Mouse (Mus musculus): ENCODE measurements at regions not wholly inside any gene's neighbourhood (a gene's known extent, or its start where the extent isn't known, plus 50 kb on each side); places are given as distances from the start of the nearest gene placed in this dataset.

- no peak for TF ChIP-seq ZNF384 (IDR thresholded peaks at IDR 0.05; ENCODE audit: low read depth, low read length)
- TF ChIP-seq CHD2 (IDR thresholded peaks at IDR 0.05; ENCODE audit: low read depth, low read length): no peak
- no peak for TF ChIP-seq HCFC1 (IDR thresholded peaks at IDR 0.05; ENCODE audit: borderline replicate concordance, insufficient read depth, low read length)
- TF ChIP-seq MAFK (IDR thresholded peaks at IDR 0.05; ENCODE audit: insufficient read depth, low read depth, low read length): no peak
- no peak for TF ChIP-seq ZC3H11A (IDR thresholded peaks at IDR 0.05; ENCODE audit: borderline replicate concordance, low read depth, low read length)
These were observed 251.9 kb upstream of the Cpeb2 start for GRCm38 (mm10) chr5:42980946-42981650.

GRCm38 (mm10) chr5:42986203-42986602, 246.8 kb upstream of the Cpeb2 start:
- in situ Hi-C loops (cut with MboI; ENCODE audit: low sequenced_read_pairs in 2 of 2, unreplicated experiment in 2 of 2): no loop called here
- TF ChIP-seq ZC3H11A (IDR thresholded peaks at IDR 0.05; ENCODE audit: borderline replicate concordance, low read depth, low read length) (peak; percentile 8; the same call in 1 of the 2 replicates), ZNF384 (IDR thresholded peaks at IDR 0.05; ENCODE audit: low read depth, low read length) (no peak)
- no peak for DNase-seq (ENCODE audit: low read depth, low spot score)
- Histone ChIP-seq H3K4me3 (ENCODE audit: insufficient read depth in 1 of 2, low read depth in 1 of 2, low read length in 2 of 2, poor library complexity in 1 of 2, severe bottlenecking in 1 of 2) (no peak overlapping the region), H3K4me1 (ENCODE audit: control insufficient read depth in 2 of 2, insufficient read depth in 2 of 2, low read length in 2 of 2, poor library complexity in 1 of 2) (no peaks in the 10 kb centered on the region), H3K9me3 (ENCODE audit: control insufficient read depth, insufficient read depth, low read depth, low read length) (no peaks in the 10 kb centered on the region), H3K27ac (ENCODE audit: insufficient read depth, low read depth, low read length, poor library complexity, severe bottlenecking) (no peak overlapping the region), H3K36me3 (ENCODE audit: control insufficient read depth, insufficient read depth, low read length, poor library complexity, severe bottlenecking) (no peaks in the 10 kb centered on the region), H3K9ac (ENCODE audit: insufficient read depth, low read depth, low read length, poor library complexity, severe bottlenecking) (no peak overlapping the region)

More at GRCm38 (mm10) chr5:42980946-42981650, 251.9 kb upstream of the Cpeb2 start:
- no peak overlapping the region for H3K9ac ChIP-seq (ENCODE audit: insufficient read depth, low read depth, low read length, poor library complexity, severe bottlenecking)
- H3K36me3 ChIP-seq (ENCODE audit: control insufficient read depth, insufficient read depth, low read length, poor library complexity, severe bottlenecking): no peaks in the 10 kb centered on the region
- no peaks in the 10 kb centered on the region for H3K4me1 ChIP-seq (ENCODE audit: control insufficient read depth in 2 of 2, insufficient read depth in 2 of 2, low read length in 2 of 2, poor library complexity in 1 of 2)
- in situ Hi-C loops (cut with MboI; ENCODE audit: low sequenced_read_pairs in 2 of 2, unreplicated experiment in 2 of 2): no loop called here
- H3K4me3 ChIP-seq (ENCODE audit: insufficient read depth in 1 of 2, low read depth in 1 of 2, low read length in 2 of 2, poor library complexity in 1 of 2, severe bottlenecking in 1 of 2): no peak overlapping the region
- no peaks in the 10 kb centered on the region for H3K9me3 ChIP-seq (ENCODE audit: control insufficient read depth, insufficient read depth, low read depth, low read length)
- no peak overlapping the region for H3K27ac ChIP-seq (ENCODE audit: insufficient read depth, low read depth, low read length, poor library complexity, severe bottlenecking)
- no peak for DNase-seq (ENCODE audit: low read depth, low spot score)

GRCm38 (mm10) chr5:42987710-42988466, 245.1 kb upstream of the Cpeb2 start:
- no peak for DNase-seq (ENCODE audit: low read depth, low spot score)
- no peaks in the 10 kb centered on the region for H3K4me1 ChIP-seq (ENCODE audit: control insufficient read depth in 2 of 2, insufficient read depth in 2 of 2, low read length in 2 of 2, poor library complexity in 1 of 2)
- in situ Hi-C loops (cut with MboI; ENCODE audit: low sequenced_read_pairs in 2 of 2, unreplicated experiment in 2 of 2): no loop called here
- TF ChIP-seq CHD2 (IDR thresholded peaks at IDR 0.05; ENCODE audit: low read depth, low read length): no peak
- TF ChIP-seq ZNF384 (IDR thresholded peaks at IDR 0.05; ENCODE audit: low read depth, low read length): no peak
- H3K27ac ChIP-seq (ENCODE audit: insufficient read depth, low read depth, low read length, poor library complexity, severe bottlenecking): no peak overlapping the region
- no peaks in the 10 kb centered on the region for H3K9me3 ChIP-seq (ENCODE audit: control insufficient read depth, insufficient read depth, low read depth, low read length)
- H3K9ac ChIP-seq (ENCODE audit: insufficient read depth, low read depth, low read length, poor library complexity, severe bottlenecking): no peak overlapping the region
- H3K36me3 ChIP-seq (ENCODE audit: control insufficient read depth, insufficient read depth, low read length, poor library complexity, severe bottlenecking): no peaks in the 10 kb centered on the region
- H3K4me3 ChIP-seq (ENCODE audit: insufficient read depth in 1 of 2, low read depth in 1 of 2, low read length in 2 of 2, poor library complexity in 1 of 2, severe bottlenecking in 1 of 2): no peak overlapping the region

GRCm38 (mm10) chr5:42989287-42989686, 243.7 kb upstream of the Cpeb2 start:
- no peak for DNase-seq (ENCODE audit: low read depth, low spot score)
- Histone ChIP-seq H3K27ac (ENCODE audit: insufficient read depth, low read depth, low read length, poor library complexity, severe bottlenecking) (no peak overlapping the region), H3K4me3 (ENCODE audit: insufficient read depth in 1 of 2, low read depth in 1 of 2, low read length in 2 of 2, poor library complexity in 1 of 2, severe bottlenecking in 1 of 2) (no peak overlapping the region), H3K4me1 (ENCODE audit: control insufficient read depth in 2 of 2, insufficient read depth in 2 of 2, low read length in 2 of 2, poor library complexity in 1 of 2) (no peaks in the 10 kb centered on the region), H3K36me3 (ENCODE audit: control insufficient read depth, insufficient read depth, low read length, poor library complexity, severe bottlenecking) (no peaks in the 10 kb centered on the region), H3K9ac (ENCODE audit: insufficient read depth, low read depth, low read length, poor library complexity, severe bottlenecking) (no peak overlapping the region), H3K9me3 (ENCODE audit: control insufficient read depth, insufficient read depth, low read depth, low read length) (no peaks in the 10 kb centered on the region)
- in situ Hi-C loops (cut with MboI; ENCODE audit: low sequenced_read_pairs in 2 of 2, unreplicated experiment in 2 of 2): no loop called here
- TF ChIP-seq CHD2 (IDR thresholded peaks at IDR 0.05; ENCODE audit: low read depth, low read length): no peak
- TF ChIP-seq ZNF384 (IDR thresholded peaks at IDR 0.05; ENCODE audit: low read depth, low read length): no peak
- TF ChIP-seq HCFC1 (IDR thresholded peaks at IDR 0.05; ENCODE audit: borderline replicate concordance, insufficient read depth, low read length): no peak
- TF ChIP-seq ZC3H11A (IDR thresholded peaks at IDR 0.05; ENCODE audit: borderline replicate concordance, low read depth, low read length): no peak
- TF ChIP-seq MAFK (IDR thresholded peaks at IDR 0.05; ENCODE audit: insufficient read depth, low read depth, low read length): no peak

Measured in ES-E14 (cell line).